Mouse (Mus musculus) ovary, adult 18-20 months (tissue): ENCODE measurements around the gene Pih1d3.

Experiments used
- DNase-seq: peaks from one replicate; pipeline ENCODE4 v3.0.0; 2022; ENCODE audit warnings: low spot score, mixed read lengths

Pih1d3 gene

GRCm38 (mm10) chr1:31222564-31222963 is at the start of gene Pih1d3, which contains the start of gene 4931428L18Rik:
Gene Pih1d3 (plus strand): TSS chr1:31222838.
Gene 4931428L18Rik (minus strand): TSS chr1:31222684.
- DNase-seq, result no peak

GRCm38 (mm10) chr1:31175401-31175800 is 47.2 kb upstream of the Pih1d3 start:
- DNase-seq, result no peak

GRCm38 (mm10) chr1:31176101-31176500 is 46.5 kb upstream of the Pih1d3 start, which contains the start of gene Lgsn:
Gene Lgsn (plus strand): TSS chr1:31176401.
- DNase-seq, result no peak

- no peak for DNase-seq
Measured at GRCm38 (mm10) chr1:31178264-31178663, 44.4 kb upstream of the Pih1d3 start.

- no peak for DNase-seq
Measured at GRCm38 (mm10) chr1:31190237-31190866, 32.3 kb upstream of the Pih1d3 start.

- no peak for DNase-seq
Measured at GRCm38 (mm10) chr1:31195633-31196032, 27.0 kb upstream of the Pih1d3 start.

- no peak for DNase-seq
Measured at GRCm38 (mm10) chr1:31196959-31197358, 25.7 kb upstream of the Pih1d3 start.

- DNase-seq, result no peak
Measured at GRCm38 (mm10) chr1:31203771-31204170, 18.9 kb upstream of the Pih1d3 start.

- DNase-seq, result no peak
Measured at GRCm38 (mm10) chr1:31205346-31205745, 17.3 kb upstream of the Pih1d3 start.

GRCm38 (mm10) chr1:31205770-31206169 is 16.9 kb upstream of the Pih1d3 start:
- no peak for DNase-seq

- DNase-seq, result no peak
Measured at GRCm38 (mm10) chr1:31210144-31210543, 12.5 kb upstream of the Pih1d3 start.

GRCm38 (mm10) chr1:31214831-31215230 is 7.8 kb upstream of the Pih1d3 start:
- DNase-seq, result no peak

- no peak for DNase-seq
Measured at GRCm38 (mm10) chr1:31220599-31221250, 1.9 kb upstream of the Pih1d3 start.

GRCm38 (mm10) chr1:31233319-31234036 is 10.8 kb downstream of the Pih1d3 start:
- no peak for DNase-seq

GRCm38 (mm10) chr1:31260218-31260923 is 37.7 kb downstream of the Pih1d3 start:
- DNase-seq, result no peak
